Comparison of ENCODE assay signal across 7 mouse cellular contexts in genomic region chrX:158394184-158394894, GRCm38 (mm10).
"Had no signal": no experiment of that assay in that cellular context is flagged by ENCODE, and none has a peak within 500 bp of the region (broad histone marks: within the 10 kb centered on the region; RNA-seq: fewer than 3 reads in every experiment).

No protein-coding gene starts in this region.

- DNase-seq: kidney, adult 8-10 months; kidney, postnatal 25 days; liver; liver, embryonic 13.5 days; liver, postnatal 0 days; thymus, postnatal 36 days had no signal

- ATAC-seq: liver, postnatal 0 days; midbrain, embryonic 16.5 days had no signal
